Mouse (Mus musculus) c-Kit-positive CD71-negative TER-119-negative erythroid progenitor cells, embryonic 14.5 days (primary cell): ENCODE results near the gene Sema3f.
A peak's percentile ranks its signal among the peaks of the same experiment; 100 is the strongest.

ENCODE experiments used
- DNase-seq: peaks from one replicate; pipeline ENCODE4 v3.0.0-alpha.2; 2013; ENCODE audit warnings: low read depth

Gene Sema3f

GRCm38 (mm10) chr9:107688939-107689338 is 21.3 kb downstream of the Sema3f start:
- DNase-seq: no peak

- DNase-seq: no peak
These were observed 21.9 kb downstream of the Sema3f start for GRCm38 (mm10) chr9:107688415-107688814.

- no peak for DNase-seq
These were observed 24.9 kb downstream of the Sema3f start for GRCm38 (mm10) chr9:107685231-107685981.

GRCm38 (mm10) chr9:107682405-107682804 is 27.9 kb downstream of the Sema3f start:
- no peak for DNase-seq

GRCm38 (mm10) chr9:107679501-107679900 is 30.8 kb downstream of the Sema3f start, which contains the start of gene Gnat1:
TSS of gene Gnat1 (minus strand) at chr9:107679712.
- DNase-seq: no peak

- DNase-seq: no peak
These were observed 31.4 kb downstream of the Sema3f start for GRCm38 (mm10) chr9:107678861-107679260.

GRCm38 (mm10) chr9:107677819-107678526 is 32.3 kb downstream of the Sema3f start:
- DNase-seq: peak; percentile 78

- DNase-seq: peak; percentile 28
These were observed 33.0 kb downstream of the Sema3f start for GRCm38 (mm10) chr9:107677091-107677784.

GRCm38 (mm10) chr9:107676302-107676701 is 34.0 kb downstream of the Sema3f start:
- no peak for DNase-seq

- peak; percentile 32 for DNase-seq
These were observed 34.5 kb downstream of the Sema3f start for GRCm38 (mm10) chr9:107675671-107676301.

GRCm38 (mm10) chr9:107674609-107675429 is 35.5 kb downstream of the Sema3f start:
- no peak for DNase-seq

GRCm38 (mm10) chr9:107670259-107670658 is 40.0 kb downstream of the Sema3f start:
- DNase-seq: no peak

GRCm38 (mm10) chr9:107669480-107669945 is 40.8 kb downstream of the Sema3f start, which contains the start of gene Slc38a3:
TSS of gene Slc38a3 (minus strand) at chr9:107669530.
- DNase-seq: no peak

- no peak for DNase-seq
These were observed 41.4 kb downstream of the Sema3f start for GRCm38 (mm10) chr9:107668916-107669315.

- no peak for DNase-seq
These were observed 42.3 kb downstream of the Sema3f start for GRCm38 (mm10) chr9:107668011-107668410.

- DNase-seq: no peak
These were observed 43.1 kb downstream of the Sema3f start for GRCm38 (mm10) chr9:107667219-107667618.

GRCm38 (mm10) chr9:107666751-107667205 is 43.5 kb downstream of the Sema3f start:
- no peak for DNase-seq

- no peak for DNase-seq
These were observed 45.0 kb downstream of the Sema3f start for GRCm38 (mm10) chr9:107665308-107665707.

GRCm38 (mm10) chr9:107663525-107663924 is 46.8 kb downstream of the Sema3f start:
- DNase-seq: no peak

GRCm38 (mm10) chr9:107662342-107662741 is 47.9 kb downstream of the Sema3f start:
- DNase-seq: no peak

- DNase-seq: no peak
These were observed 49.5 kb downstream of the Sema3f start for GRCm38 (mm10) chr9:107660777-107661176.
